Mouse (Mus musculus) ES-Bruce4 (cell line): ENCODE results near the gene Bub1. TPM values are rescaled to one million over a fixed set of nuclear protein-coding genes. Genes with fewer than 3 reads are reported as not detected.
A peak's percentile ranks its signal among the peaks of the same experiment; 100 is the strongest.

Experiments
- H3K27ac ChIP-seq: 2 replicates; pipeline ENCODE4 v1.5.1; 2012; ENCODE audit warnings: low read length, inconsistent platforms; ENCODE audit not compliant: insufficient read depth
- H3K27me3 ChIP-seq: 2 replicates; pipeline ENCODE4 v1.6.1; 2012; ENCODE audit warnings: mild to moderate bottlenecking, low read length, inconsistent platforms; ENCODE audit not compliant: control insufficient read depth, poor library complexity, insufficient read depth, severe bottlenecking
- H3K36me3 ChIP-seq: 2 replicates; pipeline ENCODE4 v1.6.1; 2012; ENCODE audit warnings: inconsistent platforms, mild to moderate bottlenecking, low read length, moderate library complexity; ENCODE audit not compliant: control insufficient read depth, poor library complexity, insufficient read depth, severe bottlenecking
- H3K4me1 ChIP-seq: one replicate; pipeline ENCODE4 v1.8.1; 2011; ENCODE audit warnings: low read length; ENCODE audit not compliant: control insufficient read depth, insufficient read depth
- H3K4me3 ChIP-seq: 2 replicates; pipeline ENCODE4 v1.5.1; 2011; ENCODE audit warnings: low read depth, mild to moderate bottlenecking, low read length
- H3K9ac ChIP-seq: 2 replicates; pipeline ENCODE4 v1.6.1; 2012; ENCODE audit warnings: low read depth, mild to moderate bottlenecking, inconsistent platforms; ENCODE audit not compliant: poor library complexity, severe bottlenecking
- H3K9me3 ChIP-seq: replicated peaks from 2 replicates; pipeline ENCODE4 v1.6.1; 2012; ENCODE audit warnings: mild to moderate bottlenecking, low read length, inconsistent platforms; ENCODE audit not compliant: control insufficient read depth, poor library complexity, insufficient read depth, severe bottlenecking
- CTCF ChIP-seq: IDR thresholded peaks from one replicate; pipeline ENCODE4 v1.8.1; 2011; ENCODE audit warnings: low read depth, low read length
- EP300 ChIP-seq: IDR thresholded peaks from 2 replicates; pipeline ENCODE4 v1.6.1; 2011; ENCODE audit warnings: low read depth, low read length; ENCODE audit not compliant: insufficient read depth
- POLR2A ChIP-seq: IDR thresholded peaks from one replicate; pipeline ENCODE4 v1.8.1; 2011; ENCODE audit warnings: low read length; ENCODE audit not compliant: insufficient read depth
- polyA plus RNA-seq: library from polyadenylated mRNA; stranded (reverse); fragments of >200 nt; gene quantifications from 2 replicates; pipeline ENCODE4 v1.2.4, GENCODE M21; 2011; ENCODE audit warnings: low read depth; ENCODE audit not compliant: missing spikeins, insufficient read depth, insufficient read length

Bub1 gene
- polyA plus RNA-seq, 1 experiment = 198 TPM

DNA sequence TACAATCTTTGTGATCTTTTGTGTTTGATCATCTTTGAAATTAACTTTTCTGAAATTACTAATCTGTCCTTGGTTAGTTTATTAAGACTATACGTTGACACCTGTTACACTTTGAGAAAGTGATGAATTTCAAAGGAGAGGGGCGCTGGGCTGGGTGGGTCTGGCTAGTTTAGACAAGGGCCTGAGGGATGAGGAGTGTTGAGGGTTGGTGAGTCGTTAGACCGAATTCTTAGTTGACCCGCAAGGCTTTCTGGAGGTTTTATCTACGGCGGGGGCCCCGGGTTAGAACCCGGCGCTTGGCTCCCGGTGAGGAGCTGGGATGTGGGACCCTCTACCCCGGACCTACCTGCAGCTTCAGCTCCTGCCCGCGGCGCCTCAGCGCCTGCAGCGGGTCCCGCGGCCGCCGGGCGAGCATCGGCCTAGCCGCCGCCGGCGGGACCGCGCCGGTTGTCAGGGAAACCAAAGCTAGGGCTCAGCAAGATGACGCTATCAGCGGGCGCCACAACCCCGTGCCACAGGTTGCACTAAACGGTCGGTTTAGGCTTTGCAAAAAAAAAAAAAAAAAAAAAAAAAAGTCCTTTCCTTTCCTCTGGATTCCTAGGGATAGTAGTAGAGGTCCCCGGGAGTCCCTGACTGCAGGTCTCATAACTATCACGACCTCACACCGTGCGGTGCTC, 43.1 kb downstream of the Bub1 start, which contains the start of gene Nphp1:
TSS of gene Nphp1 (minus strand) at position 458 of the 677 bp plus-strand sequence.
- Histone ChIP-seq H3K9ac (peak within 1 kb of the TSS; percentile 72), H3K4me1 (peaks cover 3% of the 10 kb centered on the region), H3K4me3 (peak within 1 kb of the TSS; percentile 78), H3K9me3 (no peaks in the 10 kb centered on the region), H3K36me3 (no peaks in the 10 kb centered on the region), H3K27ac (peak within 1 kb of the TSS; percentile 15; the same call in 1 of the 2 replicates), H3K27me3 (no peaks in the 10 kb centered on the region)
- no peak for TF ChIP-seq CTCF

DNA sequence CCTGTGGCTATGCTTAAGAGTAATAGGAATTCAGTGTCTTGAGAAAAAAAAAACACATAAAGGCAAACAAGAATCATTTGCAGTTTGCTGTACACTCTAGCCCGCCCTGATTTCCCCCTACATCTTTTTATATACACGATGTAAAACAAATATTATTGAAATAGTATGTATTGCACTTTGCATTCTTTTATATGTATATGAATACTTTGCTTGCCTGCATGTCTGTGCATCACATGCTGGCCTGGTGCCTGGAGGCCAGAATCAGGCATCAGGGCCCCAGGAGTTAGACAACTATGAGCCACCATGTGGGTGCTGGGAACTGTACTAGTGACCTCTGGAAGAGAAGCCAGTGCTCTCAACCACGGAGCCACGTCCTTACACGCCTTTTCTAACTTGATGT, 44.4 kb downstream of the Bub1 start:
- no peaks in the 10 kb centered on the region for H3K27me3 ChIP-seq
- H3K9me3 ChIP-seq = no peaks in the 10 kb centered on the region
- H3K27ac ChIP-seq = no peak overlapping the region
- no peak overlapping the region for H3K4me3 ChIP-seq
- no peaks in the 10 kb centered on the region for H3K36me3 ChIP-seq
- no peak for TF ChIP-seq EP300
- no peak for TF ChIP-seq CTCF
- no peak for TF ChIP-seq POLR2A
- no peak overlapping the region for H3K9ac ChIP-seq
- H3K4me1 ChIP-seq = peaks cover 3% of the 10 kb centered on the region

DNA sequence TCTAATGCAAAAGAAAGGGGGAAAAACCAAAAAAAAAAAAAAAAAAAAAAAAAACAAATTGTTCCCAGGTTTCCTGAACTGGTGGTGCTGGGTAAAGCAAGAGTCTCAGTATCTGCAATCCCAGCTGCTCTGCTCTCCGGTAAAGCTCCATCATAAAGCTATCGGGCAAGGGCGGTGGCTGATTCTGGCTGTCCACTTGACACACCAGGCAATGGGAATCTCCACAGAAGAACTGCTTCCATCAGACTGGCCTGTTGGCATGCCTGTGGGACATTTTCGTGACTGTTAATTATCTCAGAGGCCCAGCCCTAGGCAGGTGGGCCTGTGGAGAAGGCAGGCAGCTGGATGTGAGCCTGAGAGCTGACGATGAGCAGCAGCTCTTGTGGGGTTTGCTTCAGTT, 53.2 kb downstream of the Bub1 start:
- no peak overlapping the region for H3K4me3 ChIP-seq
- H3K27ac ChIP-seq = no peak overlapping the region
- peaks cover 2% of the 10 kb centered on the region for H3K4me1 ChIP-seq
- no peaks in the 10 kb centered on the region; the same call in 1 of the 2 replicates for H3K36me3 ChIP-seq
- no peaks in the 10 kb centered on the region for H3K27me3 ChIP-seq
- H3K9ac ChIP-seq = no peak overlapping the region
- TF ChIP-seq POLR2A = no peak
- TF ChIP-seq CTCF = no peak
- no peak for TF ChIP-seq EP300
- no peaks in the 10 kb centered on the region for H3K9me3 ChIP-seq

DNA sequence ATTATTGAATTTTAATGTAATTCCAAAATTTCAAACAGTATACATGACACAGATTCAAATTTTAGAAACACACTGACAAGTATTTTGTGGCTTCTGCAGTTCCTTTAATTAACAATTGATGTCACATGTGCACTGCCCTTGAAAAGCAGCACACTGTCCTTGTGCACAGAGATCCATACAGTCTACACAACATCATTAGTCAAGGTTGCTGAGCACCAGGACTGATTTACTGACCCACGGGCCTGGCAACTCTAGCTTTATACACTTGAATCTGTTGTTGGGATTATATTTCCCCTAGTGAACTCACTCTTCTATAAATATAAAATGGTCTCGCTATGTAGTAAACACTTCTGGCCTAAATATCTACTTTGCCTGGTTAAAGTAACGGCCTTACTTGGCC, 56.7 kb downstream of the Bub1 start:
- no peak overlapping the region for H3K4me3 ChIP-seq
- H3K4me1 ChIP-seq = peaks cover 2% of the 10 kb centered on the region
- no peaks in the 10 kb centered on the region for H3K27me3 ChIP-seq
- H3K9me3 ChIP-seq = no peaks in the 10 kb centered on the region
- no peak overlapping the region for H3K27ac ChIP-seq
- no peaks in the 10 kb centered on the region; the same call in 1 of the 2 replicates for H3K36me3 ChIP-seq
- TF ChIP-seq CTCF (no peak), POLR2A (no peak), EP300 (no peak)
- H3K9ac ChIP-seq = no peak overlapping the region

DNA sequence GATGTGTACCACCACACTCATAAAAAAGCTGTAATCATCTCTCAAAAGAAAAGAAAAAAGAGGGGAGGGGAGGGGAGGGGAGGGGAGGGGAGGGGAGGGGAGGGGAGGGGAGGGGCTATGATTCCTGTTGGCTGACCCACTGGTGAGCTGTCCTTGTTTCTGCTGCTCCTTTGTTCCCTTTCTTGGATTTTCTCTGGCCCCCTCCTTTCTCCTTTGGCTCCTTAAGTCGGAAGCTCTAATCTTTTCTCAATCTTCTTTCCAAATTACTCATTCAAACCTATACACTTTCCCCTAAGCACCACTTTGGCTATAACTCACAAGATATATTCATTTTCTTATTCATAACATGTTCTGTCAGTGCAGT, 57.1 kb downstream of the Bub1 start:
- Histone ChIP-seq H3K9me3 (no peaks in the 10 kb centered on the region), H3K4me1 (peaks cover 2% of the 10 kb centered on the region), H3K27ac (no peak overlapping the region), H3K4me3 (no peak overlapping the region), H3K36me3 (no peaks in the 10 kb centered on the region; the same call in 1 of the 2 replicates), H3K27me3 (no peaks in the 10 kb centered on the region), H3K9ac (no peak overlapping the region)
- TF ChIP-seq POLR2A (no peak), CTCF (no peak), EP300 (no peak)

DNA sequence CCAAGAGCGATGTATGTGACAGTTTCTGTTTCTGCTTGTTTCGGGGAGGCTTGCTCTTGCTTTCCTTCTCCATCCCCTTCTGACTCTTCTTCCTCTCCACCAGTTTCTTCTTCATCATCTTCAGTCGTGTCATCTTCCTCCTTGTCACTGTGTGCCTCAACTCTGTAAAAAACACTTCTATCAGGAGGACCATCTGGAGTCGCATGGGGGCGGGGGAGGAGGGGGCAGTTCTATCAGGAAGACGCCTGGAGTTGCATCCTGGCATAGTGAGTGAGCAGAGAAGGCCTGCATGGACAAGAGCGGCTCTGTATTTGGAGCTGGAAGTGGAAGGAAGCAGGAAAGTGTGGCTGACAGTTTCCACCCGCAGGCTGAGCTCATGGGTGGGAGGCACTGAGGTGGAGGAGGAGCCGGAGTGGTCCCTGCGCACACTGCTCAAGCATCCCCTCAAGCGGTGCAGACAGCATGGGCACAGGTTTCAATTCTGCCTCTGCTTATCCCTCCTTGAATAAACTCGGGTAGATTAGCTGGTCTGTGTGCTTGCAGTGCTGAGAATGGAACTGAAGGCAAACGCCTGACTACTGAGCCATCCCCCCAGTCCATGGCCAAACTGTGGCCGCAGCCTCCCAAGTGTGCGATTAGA, 57.6 kb downstream of the Bub1 start:
- no peak for TF ChIP-seq CTCF

More for the DNA sequence above, 57.6 kb downstream of the Bub1 start:
- H3K4me3 ChIP-seq = peak overlapping the region; percentile 18; the same call in 1 of the 2 replicates
- H3K27ac ChIP-seq = no peak overlapping the region
- H3K9ac ChIP-seq = no peak overlapping the region
- H3K36me3 ChIP-seq = no peaks in the 10 kb centered on the region; the same call in 1 of the 2 replicates
- no peaks in the 10 kb centered on the region for H3K9me3 ChIP-seq
- no peaks in the 10 kb centered on the region for H3K27me3 ChIP-seq
- peaks cover 2% of the 10 kb centered on the region for H3K4me1 ChIP-seq
